Mouse (Mus musculus) heart, postnatal 10 days (tissue): ENCODE results near the gene Lifr. TPM values are rescaled to one million over a fixed set of nuclear protein-coding genes. Genes with fewer than 3 reads are reported as not detected.

Experiments
- DNase-seq, 2 experiments: peaks; one replicate each; pipeline ENCODE4 v3.0.0; 2021
- intact Hi-C: fragments of 180-260 bp; cut with DNase I; formaldehyde crosslinking; loops from one replicate; pipeline ENCODE4 v1.15.1; 2025
- total RNA-seq, 2 experiments: library from RNA; stranded (reverse); gene quantifications; 2 replicates each; pipeline ENCODE4 v1.2.3; 2021

The Lifr gene
- total RNA-seq, 2 experiments from 2014 or later: 50.2 to 54.0 TPM

DNA sequence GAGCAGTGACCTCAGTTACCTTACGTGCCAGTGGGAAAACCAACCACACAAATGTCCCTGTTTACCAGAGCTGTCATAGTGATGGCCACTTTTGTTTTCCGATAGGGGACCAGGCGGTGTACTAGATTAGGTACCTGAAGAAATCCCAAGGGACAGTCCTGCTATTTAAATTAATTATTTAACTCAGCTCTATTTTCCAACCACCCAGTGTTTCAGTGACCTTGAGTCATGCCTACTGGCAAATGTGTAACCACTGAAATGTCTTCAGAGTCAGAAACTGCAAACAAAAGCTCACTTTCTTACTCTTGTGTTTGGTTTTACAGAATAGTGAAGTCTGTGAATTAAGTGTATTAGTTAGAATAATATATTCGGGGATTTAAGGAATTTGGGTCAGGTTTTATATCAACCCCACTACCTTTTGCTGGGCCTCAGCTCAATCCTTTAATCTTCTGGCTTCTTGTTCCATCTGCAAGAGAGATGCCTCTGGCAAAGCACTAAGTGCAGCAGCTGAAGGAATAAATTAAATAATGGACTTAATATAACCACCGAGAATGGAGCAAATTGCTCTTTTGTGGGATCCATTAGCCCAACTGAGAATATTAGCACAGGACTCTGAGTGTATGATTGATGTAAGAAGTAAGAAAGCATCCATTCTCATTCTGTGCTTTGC, 33.5 kb downstream of the Lifr start:
- intact Hi-C loops: no loop called here
- DNase-seq: no peak

DNA sequence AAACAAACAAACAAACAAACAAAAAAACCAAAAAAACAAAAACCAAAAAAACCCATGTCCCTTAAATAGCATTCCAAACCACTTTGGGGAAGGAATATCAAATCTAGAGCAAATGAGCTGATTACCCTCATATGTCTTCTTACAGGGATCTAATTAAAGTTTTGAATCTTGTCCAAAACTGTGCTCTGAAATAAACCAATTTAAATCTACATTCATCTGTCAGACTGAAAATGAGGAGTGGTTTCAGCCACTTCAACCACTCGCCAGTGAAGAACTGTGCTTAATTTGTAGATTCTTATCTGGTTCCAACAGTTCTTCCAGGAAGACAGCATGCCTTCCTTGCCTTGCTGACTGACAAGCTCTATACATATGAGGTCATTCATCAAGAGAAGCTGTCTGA, 35.8 kb downstream of the Lifr start:
- intact Hi-C loops: loop anchor here (5.0 kb wide), 1 partner anchor 79 kb away; no protein-coding TSS in a partner anchor
- DNase-seq: no peak

DNA sequence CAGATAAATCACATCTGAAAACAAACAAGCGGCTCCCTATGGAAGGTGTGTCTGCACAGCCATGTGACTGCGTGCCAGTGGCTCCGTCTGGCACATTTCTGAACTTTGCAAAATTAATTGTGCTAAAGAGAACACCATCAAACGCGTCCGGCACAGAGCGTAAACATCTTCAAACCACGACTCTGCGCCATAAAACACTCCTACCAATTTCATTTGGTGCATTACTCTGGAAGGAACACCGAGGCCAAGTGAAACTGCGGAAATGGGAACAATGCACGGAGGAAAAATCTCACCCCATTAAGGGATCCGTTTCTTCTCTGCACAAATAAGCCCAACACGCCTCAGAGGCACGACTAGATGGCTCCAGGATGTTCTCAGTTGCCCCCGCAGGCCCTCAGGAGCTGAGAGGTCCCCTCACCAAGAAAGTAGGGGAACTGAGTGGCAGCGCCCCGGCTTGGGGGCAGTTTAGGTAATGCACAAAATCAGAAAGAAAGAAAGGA, 38.3 kb downstream of the Lifr start:
- intact Hi-C loops: loop anchor here (5.0 kb wide), 1 partner anchor 81 kb away; no protein-coding TSS in a partner anchor
- peak; percentile 63 to 73 for DNase-seq

DNA sequence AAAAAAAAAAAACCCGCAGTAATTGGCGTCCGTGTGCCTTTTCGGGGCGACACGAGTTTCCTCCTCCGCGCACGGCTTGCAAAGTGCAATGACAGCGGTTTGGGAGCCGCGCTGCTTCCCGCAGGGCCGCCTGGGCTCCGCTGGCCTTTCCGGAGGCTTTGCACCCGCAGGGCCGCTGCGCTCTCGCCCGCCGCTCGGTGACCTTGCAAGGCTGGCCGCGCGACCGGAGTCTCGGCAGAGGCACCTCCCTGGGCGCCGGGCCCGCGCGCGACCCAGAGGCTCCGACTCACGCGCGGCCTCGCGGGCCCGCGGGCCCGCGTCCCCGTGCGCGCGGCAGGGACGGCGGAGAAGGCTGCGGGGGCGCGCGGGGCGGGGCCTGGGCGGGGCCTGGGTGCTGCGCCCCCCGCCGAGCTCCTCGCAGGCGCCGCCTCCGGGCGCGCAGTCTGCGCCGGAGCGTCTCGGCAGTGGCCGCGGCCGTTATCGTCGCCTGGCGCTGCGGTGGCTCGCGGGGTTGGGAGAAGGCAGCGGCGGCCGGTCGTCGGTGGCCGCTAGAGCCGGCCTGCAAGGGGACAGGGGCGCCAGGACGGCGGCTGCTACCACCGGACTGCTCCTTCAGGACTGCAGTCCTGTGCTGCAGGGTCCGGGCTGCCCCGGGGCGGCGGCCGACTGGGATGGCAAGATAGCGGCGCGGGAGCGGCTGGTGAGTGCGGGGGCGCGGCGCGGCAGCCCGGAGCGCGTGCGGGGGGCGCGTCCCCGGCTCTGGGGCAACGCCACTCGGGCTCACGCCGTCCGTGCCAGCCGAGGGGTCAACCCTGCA, 38.9 kb downstream of the Lifr start:
- peak; percentile 92 to 94 for DNase-seq

DNA sequence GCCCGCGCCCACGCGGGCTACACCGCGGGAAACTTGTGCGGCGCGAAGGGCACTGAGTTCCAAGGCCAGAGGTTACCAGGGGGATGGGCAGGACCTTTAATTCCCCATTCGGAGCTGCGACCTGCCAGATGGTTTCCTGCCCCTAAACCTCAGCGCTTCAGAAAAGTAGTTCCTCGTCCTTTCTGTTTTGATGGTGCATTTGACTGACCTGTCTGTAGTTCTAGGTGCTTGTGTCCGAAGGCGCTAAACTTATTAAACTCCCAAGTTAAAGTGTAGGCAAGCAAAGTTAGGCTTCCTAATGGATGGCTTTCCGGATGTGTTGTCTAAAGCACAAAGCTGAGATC, 39.5 kb downstream of the Lifr start:
- intact Hi-C loops: loop anchor here (5.0 kb wide), 1 partner anchor 83 kb away; no protein-coding TSS in a partner anchor
- no peak for DNase-seq

More for the DNA sequence above, 38.9 kb downstream of the Lifr start:
- intact Hi-C loops: loop anchor here (5.0 kb wide), 1 partner anchor 82 kb away; no protein-coding TSS in a partner anchor

DNA sequence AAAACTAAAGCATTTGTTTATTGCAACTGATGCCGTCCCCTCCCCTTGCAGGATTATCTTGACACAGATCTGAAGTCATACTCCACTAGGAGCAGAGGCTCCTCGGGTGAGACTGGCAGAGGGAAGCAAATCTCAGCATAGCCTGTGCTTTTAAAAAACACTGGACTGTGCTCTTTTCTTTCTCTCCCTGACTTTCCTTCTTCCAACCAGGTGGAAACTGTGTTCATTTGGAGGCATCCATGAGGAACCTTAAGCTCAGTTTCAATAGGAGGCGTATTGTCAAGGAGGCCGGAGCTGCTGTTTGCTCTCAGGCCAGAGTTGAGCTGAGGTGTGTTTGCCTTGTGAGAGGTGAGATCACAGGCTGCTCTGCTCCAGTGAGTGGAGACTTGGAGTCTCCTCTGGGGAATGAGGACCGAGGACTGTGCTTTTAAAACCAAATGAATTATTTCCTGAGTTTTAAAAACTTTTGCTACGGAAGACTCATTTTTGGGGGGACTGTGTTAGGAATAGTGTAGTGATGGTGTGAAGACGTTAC, 40.3 kb downstream of the Lifr start:
- intact Hi-C loops: no loop called here
- DNase-seq: no peak

DNA sequence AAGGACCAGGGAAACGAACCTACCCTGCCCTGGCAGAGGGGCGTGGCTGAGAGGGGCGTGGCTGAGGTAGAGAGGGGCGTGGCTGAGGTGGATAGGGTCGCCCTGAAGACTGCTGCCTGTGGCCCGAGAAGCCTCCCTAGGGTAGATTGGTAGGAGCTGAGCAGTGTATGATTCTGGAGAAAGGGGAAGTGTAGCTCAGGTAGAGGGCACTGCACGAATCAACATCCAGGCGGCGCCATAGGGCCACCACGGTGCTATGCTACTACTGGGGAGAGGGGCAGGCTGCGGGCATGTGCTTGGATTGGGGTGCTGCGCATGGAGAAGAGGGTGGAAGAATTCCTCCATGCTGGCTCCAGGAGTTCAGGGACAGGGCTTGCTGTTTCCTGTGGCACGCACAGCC, 42.3 kb downstream of the Lifr start:
- DNase-seq: peak in 1 of 2 experiments; percentile 51
- intact Hi-C loops: loop anchor here (1.0 kb wide), 1 partner anchor 94 kb away; no protein-coding TSS in a partner anchor

DNA sequence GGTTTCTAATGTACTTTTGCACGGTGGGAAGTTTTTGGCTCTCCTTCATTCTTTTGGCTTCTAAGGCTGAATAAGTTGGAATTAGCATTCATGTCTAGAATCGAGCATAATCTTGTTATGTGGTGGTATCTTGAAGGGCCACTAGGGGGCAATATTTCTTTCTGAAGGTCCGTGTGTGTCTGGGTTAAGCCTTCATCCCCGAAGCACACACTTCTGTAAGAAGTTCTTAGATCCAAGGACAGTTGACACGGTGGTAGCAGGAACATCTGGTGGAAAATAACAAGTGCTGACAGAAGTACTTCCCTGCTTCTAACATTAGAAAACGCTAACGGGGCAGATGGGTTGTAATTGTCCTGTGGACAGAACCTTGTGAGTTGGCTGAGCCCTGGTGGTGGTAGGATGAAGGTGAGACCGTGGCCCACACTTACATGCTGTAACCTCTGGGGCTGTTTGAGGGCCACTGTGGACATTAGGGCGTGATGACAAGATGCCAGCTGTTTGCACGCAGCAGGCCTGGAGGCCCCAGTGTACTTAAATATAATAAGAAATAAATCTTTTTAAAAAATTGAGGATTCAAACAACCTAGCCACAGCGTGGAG, 44.1 kb downstream of the Lifr start:
- DNase-seq: peak; percentile 58 to 67
- intact Hi-C loops: loop anchor here (2.0 to 5.0 kb wide), 2 partner anchors 226 to 308 kb away; no protein-coding TSS in a partner anchor

DNA sequence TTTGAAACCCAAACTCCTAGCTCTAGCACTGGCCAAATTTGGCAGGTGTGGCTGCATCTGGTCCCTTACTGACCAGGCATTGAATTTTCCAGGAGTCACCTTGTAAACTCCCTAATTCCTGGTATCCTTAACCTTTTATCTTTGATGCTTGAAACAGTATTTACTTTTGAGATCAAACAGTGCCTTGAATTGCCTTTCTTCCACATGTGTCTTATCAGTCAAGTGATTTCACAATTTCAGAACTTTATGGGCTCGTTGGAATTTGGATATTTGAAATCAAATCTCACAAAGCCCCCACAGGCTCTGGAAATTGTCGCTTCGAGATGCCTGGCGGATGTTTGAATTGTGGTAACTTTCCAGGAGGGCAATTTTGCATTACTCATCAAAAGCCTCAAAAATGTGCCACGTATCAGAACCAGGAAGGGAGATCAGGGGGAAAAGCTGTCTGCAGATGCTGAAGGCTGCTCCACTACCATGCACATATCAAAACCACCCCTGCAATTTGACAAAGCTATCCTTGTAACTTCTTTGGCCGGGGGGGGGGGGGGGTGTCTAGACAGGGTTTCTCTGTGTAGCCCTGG, 45.7 kb downstream of the Lifr start:
- DNase-seq: no peak
- intact Hi-C loops: loop anchor here (2.0 to 5.0 kb wide), 2 partner anchors 227 to 306 kb away; no protein-coding TSS in a partner anchor

DNA sequence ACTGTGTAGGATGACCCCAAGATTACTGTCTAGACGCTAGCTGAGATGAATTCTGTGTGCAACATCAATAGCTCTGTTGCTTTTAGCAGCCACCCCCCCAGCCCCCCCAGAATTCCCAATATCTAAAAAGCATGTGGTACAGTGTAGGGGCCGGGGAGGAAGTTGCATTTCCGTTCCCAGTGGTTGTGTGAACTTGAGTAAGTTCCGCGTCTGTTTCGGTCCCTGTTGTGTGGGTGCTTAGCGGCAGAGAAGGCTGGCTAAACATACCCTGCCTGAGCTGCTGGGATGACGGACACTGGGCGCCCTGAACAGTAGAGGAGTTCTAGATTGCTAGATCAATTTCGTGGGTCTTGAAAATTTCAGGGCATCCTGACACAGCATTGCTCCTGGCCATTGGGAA, 46.5 kb downstream of the Lifr start:
- peak in 1 of 2 experiments; percentile 39 for DNase-seq
- intact Hi-C loops: loop anchor here (5.0 kb wide), 1 partner anchor 305 kb away; no protein-coding TSS in a partner anchor

DNA sequence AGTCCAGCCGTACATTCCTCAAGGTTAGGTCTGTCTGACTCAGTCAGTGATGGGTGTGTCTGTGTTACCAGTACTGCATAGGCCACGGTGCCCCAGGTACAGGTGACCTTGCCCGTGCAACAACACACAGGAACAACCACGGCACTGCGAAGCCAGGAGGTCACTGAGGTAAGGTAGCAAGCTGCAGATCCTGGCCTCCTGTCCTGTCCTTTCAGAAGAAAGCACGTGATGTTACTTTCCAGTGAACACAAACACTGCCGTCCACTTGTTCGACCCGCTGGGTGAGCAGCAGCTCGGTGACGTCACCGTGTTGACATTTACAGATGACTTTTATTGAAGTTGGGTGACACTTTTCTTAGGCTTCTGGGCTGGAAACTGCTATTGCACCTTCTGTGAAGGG, 47.2 kb downstream of the Lifr start:
- intact Hi-C loops: loop anchor here (5.0 kb wide), 1 partner anchor 305 kb away; no protein-coding TSS in a partner anchor
- peak in 1 of 2 experiments; percentile 38 for DNase-seq

DNA sequence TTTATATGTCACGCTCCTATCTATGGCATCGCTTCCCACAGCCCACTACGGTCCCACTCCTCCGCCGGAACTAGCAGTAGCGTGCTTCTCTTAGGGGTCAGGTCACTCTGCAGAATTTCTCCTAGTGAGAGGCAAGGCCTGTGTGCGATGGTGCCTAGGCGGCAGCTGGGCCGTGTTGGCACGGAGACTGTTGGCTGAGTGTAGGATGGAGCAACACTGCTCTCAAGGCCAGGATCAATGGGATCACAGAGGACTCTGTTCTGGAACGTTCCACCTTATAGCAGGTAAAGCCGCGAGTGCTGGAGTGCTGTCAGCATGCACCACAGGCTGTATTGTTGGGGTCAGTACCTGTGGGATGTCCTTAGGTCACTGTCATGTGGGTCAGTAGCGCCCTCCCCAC, 48.1 kb downstream of the Lifr start:
- intact Hi-C loops: loop anchor here (5.0 kb wide), 1 partner anchor 304 kb away; no protein-coding TSS in a partner anchor
- DNase-seq: no peak

DNA sequence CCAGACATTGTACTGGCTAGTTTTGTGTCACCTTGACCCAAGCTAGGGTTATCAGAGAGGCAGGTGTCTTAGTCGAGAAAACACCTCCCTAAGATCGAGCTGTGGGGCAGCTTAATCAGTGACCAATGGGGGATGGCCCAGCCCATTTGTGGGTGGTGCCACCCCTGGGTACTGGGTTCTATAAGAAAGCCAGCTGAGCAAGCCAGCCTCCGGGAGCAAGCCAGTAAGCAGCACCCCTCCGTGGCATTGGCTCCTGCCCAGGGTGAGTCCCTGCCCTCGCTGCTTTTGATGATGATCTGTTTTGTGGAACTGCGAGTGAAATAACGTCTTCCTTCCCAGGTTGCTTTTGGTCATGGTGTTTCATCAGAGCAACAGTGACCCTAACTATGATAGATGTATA, 49.9 kb downstream of the Lifr start:
- intact Hi-C loops: no loop called here
- DNase-seq: no peak

DNA sequence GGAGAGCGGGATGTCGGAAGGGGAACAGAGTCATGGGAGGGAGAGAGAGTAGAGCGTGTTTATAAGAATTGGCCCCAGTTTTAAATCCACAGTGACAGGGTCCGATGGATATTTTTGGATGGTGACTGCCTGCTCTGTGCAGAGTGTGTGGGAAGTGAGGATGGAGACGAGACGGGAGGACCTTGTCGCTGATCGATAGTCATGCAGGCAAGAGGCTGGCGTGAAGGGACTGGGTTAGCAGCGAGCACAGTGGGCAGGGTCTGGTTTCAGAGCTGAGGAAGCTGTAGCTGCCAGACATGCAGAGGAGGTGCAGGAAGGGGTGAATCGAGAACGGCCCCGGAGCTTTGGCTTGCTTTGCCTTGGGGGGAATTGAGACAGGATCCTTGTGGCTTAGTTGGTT, 50.8 kb downstream of the Lifr start:
- intact Hi-C loops: no loop called here
- DNase-seq: no peak

DNA sequence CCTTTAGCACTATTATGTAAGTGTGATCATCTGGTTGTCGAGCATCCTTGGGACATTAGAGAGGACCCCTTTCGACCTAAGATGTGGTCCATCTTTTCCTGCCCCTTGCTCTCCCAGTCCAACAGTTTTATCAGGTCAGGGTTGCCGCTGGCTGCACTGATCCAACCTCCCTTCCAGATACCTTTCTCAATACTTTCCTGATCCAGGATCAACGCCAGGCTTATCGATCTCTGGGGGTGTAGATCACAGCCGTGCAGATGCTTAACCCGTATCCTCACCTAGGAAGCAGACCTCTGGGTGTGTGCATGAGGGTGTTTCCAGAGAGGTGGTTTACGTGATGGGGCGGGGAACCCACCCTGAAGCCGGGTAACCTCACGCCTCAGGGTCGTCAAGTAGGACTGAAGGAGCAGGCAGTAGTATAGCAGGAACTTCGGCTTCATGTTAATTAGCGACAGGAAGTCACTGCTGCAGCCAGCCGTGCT, 53.3 kb downstream of the Lifr start:
- DNase-seq: no peak
- intact Hi-C loops: no loop called here

DNA sequence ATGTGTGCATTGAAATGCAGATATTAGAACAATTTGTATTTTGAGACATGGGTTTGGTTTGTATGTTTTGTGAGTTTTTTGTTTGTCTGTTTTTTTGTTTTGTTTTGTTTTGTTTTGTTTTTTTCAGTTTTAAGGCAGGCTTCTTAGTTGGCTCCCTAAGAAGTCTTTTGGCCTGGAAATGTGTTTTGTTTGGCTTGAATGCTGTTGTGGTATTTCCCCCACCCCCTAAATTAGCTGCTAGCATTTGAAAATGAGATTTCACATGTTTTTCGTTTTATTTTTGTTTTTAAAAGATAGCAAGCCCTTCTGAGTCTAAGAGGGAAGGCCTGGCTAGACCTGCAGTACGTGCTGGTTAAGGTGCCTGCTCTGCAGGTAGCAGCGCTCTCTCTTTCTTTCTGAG, 54.1 kb downstream of the Lifr start:
- DNase-seq: no peak
- intact Hi-C loops: no loop called here

DNA sequence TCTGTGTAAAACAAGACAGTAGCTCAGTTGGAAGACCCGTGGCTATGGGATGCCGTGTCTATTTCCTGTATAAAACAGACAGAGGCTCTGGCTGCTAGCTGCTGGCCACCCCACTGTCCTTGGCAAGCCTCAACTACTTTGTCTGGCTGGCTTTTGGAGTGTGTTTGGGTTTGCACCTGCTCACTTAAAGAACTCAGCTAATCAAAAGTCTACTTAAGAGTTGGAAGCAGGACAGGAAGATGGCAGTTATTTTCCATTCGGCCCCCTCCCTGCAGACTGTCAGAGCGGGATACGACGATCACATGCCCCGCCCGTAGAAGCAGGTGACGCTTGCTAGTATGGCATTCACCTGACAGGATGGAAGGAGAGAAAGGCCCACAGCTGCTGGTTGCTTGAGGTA, 54.5 kb downstream of the Lifr start:
- intact Hi-C loops: no loop called here
- peak; percentile 47 to 57 for DNase-seq

DNA sequence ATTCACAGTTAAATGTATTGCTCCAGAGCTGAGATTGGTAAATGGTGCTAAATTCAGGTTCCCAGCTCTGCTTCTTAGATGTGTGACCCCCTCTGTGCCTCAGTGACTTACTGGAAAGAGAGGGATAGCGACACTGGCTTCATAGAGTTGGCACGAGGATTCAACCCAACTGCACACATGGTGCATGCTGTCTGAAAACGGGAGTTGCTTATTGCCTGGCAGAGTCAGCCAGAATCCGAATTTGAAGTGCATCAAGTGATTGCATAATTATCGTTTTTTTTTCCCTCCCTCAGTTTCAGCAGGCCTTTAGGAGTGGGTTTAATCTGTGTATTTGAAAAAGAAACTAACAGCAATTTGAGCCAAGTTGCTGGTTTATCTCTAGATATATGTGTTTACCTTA, 55.1 kb downstream of the Lifr start:
- intact Hi-C loops: no loop called here
- no peak for DNase-seq

DNA sequence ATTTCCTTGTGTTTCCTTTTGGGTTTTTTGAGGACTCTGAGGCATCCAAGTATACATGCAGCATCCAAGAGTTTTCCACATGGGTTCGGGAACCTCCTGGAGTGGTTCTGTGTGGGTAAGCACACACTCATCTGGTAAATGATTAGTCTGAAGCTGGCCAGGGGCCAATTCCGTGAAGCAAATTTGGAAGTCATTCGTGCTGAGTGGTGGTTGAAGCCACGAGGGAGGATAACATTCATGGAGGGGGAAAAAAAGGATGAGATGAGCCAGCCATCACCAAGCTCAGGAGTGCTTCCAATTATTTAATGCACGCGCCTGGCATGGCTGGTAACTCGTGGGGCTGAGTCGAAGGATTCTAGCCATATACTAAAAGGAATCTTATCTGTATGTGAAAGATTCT, 56.1 kb downstream of the Lifr start:
- DNase-seq: peak in 1 of 2 experiments; percentile 30
- intact Hi-C loops: no loop called here

DNA sequence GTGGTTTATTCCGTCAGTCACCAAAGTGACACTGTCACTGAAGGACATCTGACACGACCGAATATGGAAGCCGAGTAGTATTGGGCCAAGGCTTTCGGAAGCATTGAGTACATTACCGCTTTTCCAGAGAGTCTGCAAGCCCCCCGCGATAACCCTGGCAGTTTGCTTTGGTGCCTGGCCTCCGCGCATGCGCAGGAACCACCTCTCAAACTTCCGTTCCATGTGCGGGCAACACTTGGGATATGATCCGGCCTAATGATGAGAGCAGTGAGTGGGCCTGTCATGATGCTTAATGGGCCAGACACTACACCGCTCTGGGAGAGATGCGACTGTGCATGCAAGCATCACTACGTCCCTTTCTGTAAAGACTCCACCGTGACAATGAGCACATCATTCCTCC, 59.4 kb downstream of the Lifr start:
- intact Hi-C loops: no loop called here
- no peak for DNase-seq
